ENCODE assay signal across 31 mouse cellular contexts in the genomic region with DNA sequence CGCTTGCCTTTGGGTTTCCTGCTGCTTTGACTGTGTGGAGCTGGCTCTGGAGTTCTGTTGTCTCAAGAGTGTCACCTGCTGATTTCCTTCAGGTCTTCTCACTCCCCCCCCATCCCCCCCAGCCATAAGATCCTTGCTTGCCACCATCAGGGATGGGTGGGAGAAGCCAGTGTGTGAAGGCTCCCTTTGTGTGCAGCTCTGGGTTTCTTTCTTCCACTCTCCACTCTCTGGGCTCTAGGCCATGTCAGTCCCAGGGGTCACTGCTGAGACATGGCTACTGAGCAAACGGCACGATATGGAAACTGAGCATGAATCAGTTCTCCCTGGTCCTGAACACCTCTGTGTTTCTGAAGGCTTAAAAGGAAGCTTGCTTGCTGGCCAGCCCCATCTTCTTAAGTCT. TPM values are rescaled to one million over a fixed set of nuclear protein-coding genes. Genes with fewer than 3 reads are reported as not detected.
DNase-seq lines count a peak whose midpoint lies in the region; ATAC-seq and TF ChIP-seq lines count a peak whose summit lies in the region.
"Had no signal": no experiment of that assay in that cellular context is flagged by ENCODE, and none has a peak within 500 bp of the region (broad histone marks: within the 10 kb centered on the region; RNA-seq: fewer than 3 reads in every experiment).

No protein-coding gene starts in this region.

- H3K36me3 ChIP-seq in forebrain, embryonic 10.5 days (replicated peaks), result no peaks in the 10 kb centered on the region
- H3K36me3 ChIP-seq in forebrain, embryonic 11.5 days (ENCODE audit: control insufficient read depth, insufficient read depth, low read length), result no peaks in the 10 kb centered on the region
- H3K36me3 ChIP-seq in hindbrain, postnatal 0 days (ENCODE audit: insufficient read depth, low read length), result no peaks in the 10 kb centered on the region
- no peaks in the 10 kb centered on the region for H3K36me3 ChIP-seq in hindbrain, embryonic 14.5 days (replicated peaks; ENCODE audit: control insufficient read depth, insufficient read depth)
- H3K36me3 ChIP-seq in embryonic facial prominence, embryonic 15.5 days, result no peaks in the 10 kb centered on the region
- H3K36me3 ChIP-seq: G1E; heart, embryonic 10.5 days; heart, embryonic 15.5 days; liver, embryonic 12.5 days; midbrain, embryonic 12.5 days had no signal

- no peak overlapping the region for H3K4me2 ChIP-seq in forebrain, embryonic 11.5 days (ENCODE audit: low read depth, low read length, severe bottlenecking)
- no peak overlapping the region for H3K4me2 ChIP-seq in hindbrain, postnatal 0 days (ENCODE audit: low read depth, low read length)
- H3K4me2 ChIP-seq in hindbrain, embryonic 14.5 days (replicated peaks), result no peak overlapping the region
- H3K4me2 ChIP-seq in embryonic facial prominence, embryonic 15.5 days (replicated peaks), result peak overlapping the region; percentile 17; the same call in 1 of the 2 replicates
- H3K4me2 ChIP-seq: forebrain, embryonic 13.5 days; heart, embryonic 15.5 days; liver, embryonic 12.5 days; midbrain, embryonic 12.5 days had no signal

- no peak overlapping the region for H3K9ac ChIP-seq in forebrain, embryonic 11.5 days (ENCODE audit: low read length)
- H3K9ac ChIP-seq in hindbrain, postnatal 0 days (replicated peaks; ENCODE audit: low read length), result no peak overlapping the region
- no peak overlapping the region for H3K9ac ChIP-seq in hindbrain, embryonic 14.5 days
- H3K9ac ChIP-seq in embryonic facial prominence, embryonic 15.5 days, result no peak overlapping the region
- H3K9ac ChIP-seq: forebrain, embryonic 13.5 days; heart, embryonic 15.5 days; liver, embryonic 12.5 days; liver, postnatal 0 days; midbrain, embryonic 12.5 days had no signal

- no peak for ATAC-seq in forebrain, embryonic 11.5 days (replicated peaks; ENCODE audit: low FRiP score)
- ATAC-seq in hindbrain, postnatal 0 days, result peak; percentile 50; the same call in 1 of the 2 replicates
- no peak for ATAC-seq in hindbrain, embryonic 14.5 days (ENCODE audit: low FRiP score)
- ATAC-seq in embryonic facial prominence, embryonic 15.5 days (ENCODE audit: insufficient number of reproducible peaks, low FRiP score, low TSS enrichment, low read depth), result no peak
- ATAC-seq: forebrain, embryonic 13.5 days; inflammation-experienced regulatory T-cells, adult 6 months; liver, embryonic 12.5 days; liver, postnatal 0 days; Patski had no signal

- H3K4me3 ChIP-seq in forebrain, embryonic 10.5 days, result no peak overlapping the region
- H3K4me3 ChIP-seq in forebrain, embryonic 11.5 days (ENCODE audit: low read depth, low read length), result no peak overlapping the region
- no peak overlapping the region for H3K4me3 ChIP-seq in hindbrain, postnatal 0 days (ENCODE audit: low read length)
- no peak overlapping the region for H3K4me3 ChIP-seq in hindbrain, embryonic 14.5 days (replicated peaks; ENCODE audit: low read length)
- no peak overlapping the region for H3K4me3 ChIP-seq in embryonic facial prominence, embryonic 15.5 days (replicated peaks)
- H3K4me3 ChIP-seq: erythroblast, embryonic 14.5 days; forebrain, embryonic 13.5 days; heart, embryonic 10.5 days; heart, embryonic 15.5 days; liver, embryonic 12.5 days; megakaryocyte, embryonic 14.5 days; midbrain, embryonic 12.5 days had no signal

- DNase-seq in forebrain, embryonic 10.5 days (ENCODE audit: extremely low spot score, low spot score), result no peak
- DNase-seq in forebrain, embryonic 11.5 days (ENCODE audit: low spot score), result no peak
- peak; percentile 18 for DNase-seq in hindbrain, postnatal 0 days (ENCODE audit: low spot score)
- no peak for DNase-seq in hindbrain, embryonic 14.5 days (ENCODE audit: low spot score)
- peak; percentile 12 for DNase-seq in adipocyte (ENCODE audit: low spot score)
- DNase-seq in adrenal gland, adult 18-20 months (ENCODE audit: low spot score in 2 of 2), result no peak
- DNase-seq in lung, postnatal 25 days (ENCODE audit: low spot score), result no peak
- DNase-seq: adrenal gland, postnatal 25 days; cerebellum, adult 18-20 months; gastrocnemius, postnatal 14 days; kidney, adult 2 months; kidney, postnatal 36 days; layer of hippocampus, postnatal 36 days; liver, postnatal 0 days; lung, postnatal 4 days; right cerebral cortex, adult 18-20 months; spleen, adult 18-20 months; thymus, postnatal 14 days had no signal

- no peak for TF ChIP-seq CTCF in hindbrain, postnatal 0 days (IDR thresholded peaks at IDR 0.05; ENCODE audit: low read depth)

- no peaks in the 10 kb centered on the region for H3K9me3 ChIP-seq in forebrain, embryonic 10.5 days
- H3K9me3 ChIP-seq in forebrain, embryonic 11.5 days (ENCODE audit: control insufficient read depth, low read length), result no peaks in the 10 kb centered on the region
- H3K9me3 ChIP-seq in hindbrain, postnatal 0 days (ENCODE audit: low read length), result no peaks in the 10 kb centered on the region
- no peaks in the 10 kb centered on the region for H3K9me3 ChIP-seq in hindbrain, embryonic 14.5 days (ENCODE audit: control insufficient read depth, low read length)
- no peaks in the 10 kb centered on the region for H3K9me3 ChIP-seq in embryonic facial prominence, embryonic 15.5 days (replicated peaks)
- H3K9me3 ChIP-seq: forebrain, embryonic 13.5 days; G1E; heart, embryonic 10.5 days; heart, embryonic 15.5 days; liver, embryonic 12.5 days; megakaryocyte, embryonic 14.5 days; midbrain, embryonic 12.5 days had no signal

- H3K27ac ChIP-seq in forebrain, embryonic 10.5 days, result peak overlapping the region; percentile 51; the same call in 1 of the 2 replicates
- no peak overlapping the region for H3K27ac ChIP-seq in forebrain, embryonic 11.5 days (ENCODE audit: low read depth, low read length)
- no peak overlapping the region for H3K27ac ChIP-seq in hindbrain, postnatal 0 days
- no peak overlapping the region for H3K27ac ChIP-seq in hindbrain, embryonic 14.5 days
- no peak overlapping the region for H3K27ac ChIP-seq in embryonic facial prominence, embryonic 15.5 days (replicated peaks)
- H3K27ac ChIP-seq: forebrain, embryonic 13.5 days; heart, embryonic 10.5 days; heart, embryonic 15.5 days; liver, embryonic 12.5 days; midbrain, embryonic 12.5 days had no signal

- peaks cover 23% of the 10 kb centered on the region for H3K4me1 ChIP-seq in forebrain, embryonic 10.5 days
- H3K4me1 ChIP-seq in forebrain, embryonic 11.5 days (replicated peaks; ENCODE audit: control insufficient read depth, insufficient read depth, low read length), result 0 out of 2 replicates have a peak, but pooled peaks cover 1% of the 10 kb centered on the region
- H3K4me1 ChIP-seq in hindbrain, postnatal 0 days (ENCODE audit: insufficient read depth, low read length), result peaks cover 4% of the 10 kb centered on the region; the same call in 1 of the 2 replicates
- 0 out of 2 replicates have a peak, but pooled peaks cover 3% of the 10 kb centered on the region for H3K4me1 ChIP-seq in hindbrain, embryonic 14.5 days (replicated peaks; ENCODE audit: control insufficient read depth, insufficient read depth, low read length)
- H3K4me1 ChIP-seq in embryonic facial prominence, embryonic 15.5 days, result peaks cover 25% of the 10 kb centered on the region
- H3K4me1 ChIP-seq: heart, embryonic 10.5 days; heart, embryonic 15.5 days; liver, embryonic 12.5 days; megakaryocyte, embryonic 14.5 days had no signal

- 53% methylated on average over 3 of the region's 3 CpGs for WGBS in forebrain, embryonic 10.5 days
- 51% methylated on average over 3 of the region's 3 CpGs for WGBS in forebrain, embryonic 11.5 days
- 20% methylated on average over 3 of the region's 3 CpGs for WGBS in hindbrain, postnatal 0 days
- WGBS in hindbrain, embryonic 14.5 days, result 39% methylated on average over 3 of the region's 3 CpGs
- WGBS in embryonic facial prominence, embryonic 15.5 days, result 32% methylated on average over 3 of the region's 3 CpGs

- peaks cover 5% of the 10 kb centered on the region for H3K27me3 ChIP-seq in forebrain, embryonic 10.5 days (ENCODE audit: poor library complexity, severe bottlenecking)
- no peaks in the 10 kb centered on the region for H3K27me3 ChIP-seq in forebrain, embryonic 11.5 days (ENCODE audit: control insufficient read depth, insufficient read depth, low read length)
- H3K27me3 ChIP-seq in hindbrain, postnatal 0 days (ENCODE audit: insufficient read depth, low read length), result no peaks in the 10 kb centered on the region
- no peaks in the 10 kb centered on the region for H3K27me3 ChIP-seq in hindbrain, embryonic 14.5 days (ENCODE audit: control insufficient read depth, insufficient read depth, low read length)
- no peaks in the 10 kb centered on the region for H3K27me3 ChIP-seq in embryonic facial prominence, embryonic 15.5 days
- H3K27me3 ChIP-seq: Patski had no signal

RNA-seq across cellular contexts. Expression of a gene that starts 6.4 kb away (rescaled TPM):
- polyA plus RNA-seq in forebrain, embryonic 10.5 days (2016; fragmentation: Nextera tagmentation; extraction: Ambion mirVana), result 9.0 TPM in 2 replicates
- polyA plus RNA-seq in forebrain, embryonic 11.5 days (2014; fragmentation: Nextera tagmentation; extraction: Ambion mirVana), result 15.5 and 17.0 TPM in 2 replicates
- total RNA-seq in hindbrain, postnatal 0 days (2014; rRNA removed), result 61.8 and 80.1 TPM in 2 replicates
- polyA plus RNA-seq in hindbrain, postnatal 0 days (2015; fragmentation: Nextera tagmentation; extraction: Ambion mirVana), result 71.0 and 76.7 TPM in 2 replicates
- 40.3 and 44.9 TPM in 2 replicates for polyA plus RNA-seq in hindbrain, embryonic 14.5 days (2014; fragmentation: Nextera tagmentation; extraction: Ambion mirVana)
- 16.3 and 34.5 TPM in 2 replicates for polyA plus RNA-seq in embryonic facial prominence, embryonic 15.5 days (2015; fragmentation: Nextera tagmentation; extraction: Ambion mirVana)
- total RNA-seq in adrenal gland, adult 18-20 months (2021), result 10 to 100 TPM in 1 of 2 experiments, 1 to 10 TPM in 1; 6.3 to 13.1 TPM
- total RNA-seq: G1E; granulocyte monocyte progenitor cell, adult 5-6 weeks; hematopoietic stem cell, adult 5-6 weeks had no signal
- polyA plus RNA-seq: erythroblast, embryonic 14.5 days; G1E; inflammation-experienced regulatory T-cells, adult 6 months; Patski had no signal

Comparison
In these comparisons a context has a peak if more than half of its experiments do, and no peak if none do; other contexts are left out.
1. DNase-seq: peak in hindbrain, postnatal 0 days (single experiment) and adipocyte (single experiment); none in forebrain, embryonic 10.5 days (single experiment), forebrain, embryonic 11.5 days (single experiment), hindbrain, embryonic 14.5 days (single experiment), adrenal gland, adult 18-20 months (0 of 2) and lung, postnatal 25 days (single experiment).